Mouse (Mus musculus) heart, adult 2 months (tissue): Measurements from ENCODE around the gene P2ry10b. TPM values are rescaled to one million over a fixed set of nuclear protein-coding genes. Genes with fewer than 3 reads are reported as not detected.

ENCODE experiments used
- DNase-seq, 2 experiments: peaks; one replicate each; pipeline ENCODE4 v3.0.0; 2021
- H3K27ac ChIP-seq: fragments of 200-600 bp; 2 replicates; pipeline ENCODE4 v1.8.1; 2022
- H3K27me3 ChIP-seq: fragments of 200-500 bp; 2 replicates; pipeline ENCODE4 v1.6.1; 2012; ENCODE audit warnings: mild to moderate bottlenecking, low read length, inconsistent platforms, mixed read lengths; ENCODE audit not compliant: control insufficient read depth, insufficient read depth
- H3K36me3 ChIP-seq: fragments of 200-500 bp; 2 replicates; pipeline ENCODE4 v1.6.1; 2012; ENCODE audit warnings: low read length, inconsistent platforms; ENCODE audit not compliant: control insufficient read depth, insufficient read depth
- H3K4me1 ChIP-seq: fragments of 200-500 bp; 2 replicates; pipeline ENCODE4 v1.6.1; 2011; ENCODE audit warnings: low read length; ENCODE audit not compliant: control insufficient read depth, insufficient read depth
- H3K4me3 ChIP-seq: fragments of 200-600 bp; 2 replicates; pipeline ENCODE4 v1.8.1; 2022
- H3K79me2 ChIP-seq: fragments of 200-500 bp; replicated peaks from 2 replicates; pipeline ENCODE4 v1.6.1; 2012; ENCODE audit warnings: mild to moderate bottlenecking, inconsistent platforms, low read length, moderate library complexity, mixed read lengths; ENCODE audit not compliant: control insufficient read depth, insufficient read depth
- H3K9ac ChIP-seq: fragments of 200-500 bp; 2 replicates; pipeline ENCODE4 v1.6.1; 2012; ENCODE audit warnings: low read depth, mild to moderate bottlenecking, control low read depth, inconsistent platforms, low read length, mixed read lengths
- CTCF ChIP-seq: fragments of 200-600 bp; IDR thresholded peaks from 2 replicates; pipeline ENCODE4 v1.8.1; 2022; ENCODE audit warnings: antibody characterized with exemption, mild to moderate bottlenecking, moderate library complexity
- EP300 ChIP-seq: fragments of 200-500 bp; IDR thresholded peaks from 2 replicates; pipeline ENCODE4 v1.6.1; 2011; ENCODE audit warnings: low read depth, low read length, control low read depth; ENCODE audit not compliant: insufficient read depth
- POLR2A ChIP-seq: fragments of 200-500 bp; IDR thresholded peaks from 2 replicates; pipeline ENCODE4 v1.6.1; 2011; ENCODE audit warnings: mild to moderate bottlenecking, low read depth, low read length, control low read depth; ENCODE audit not compliant: insufficient read depth
- WGBS: fragments of 180-500 bp; shearing (Covaris S2); methylation state at CpG from one replicate; pipeline ENCODE4 v1.1.7; 2018; 5-methylcytosine and 5-hydroxymethylcytosine counted together
- intact Hi-C: fragments of 180-260 bp; cut with DNase I; formaldehyde crosslinking; loops from one replicate; pipeline ENCODE4 v1.15.1; 2025
- polyA plus RNA-seq: library from polyadenylated mRNA; depleted of rRNA; stranded (reverse); fragments of >200 nt; gene quantifications from 2 replicates; pipeline ENCODE4 v1.2.3, GENCODE M21; 2012; rRNA removed
- total RNA-seq, 2 experiments: library from RNA; stranded (reverse); gene quantifications; 2 replicates each; pipeline ENCODE4 v1.2.3; 2021

P2ry10b gene
- total and polyA plus RNA-seq, 3 experiments, result 0.55 to 1.7 (median 1.2) TPM

- Histone ChIP-seq H3K4me3 (no peak overlapping the region), H3K79me2 (no peaks in the 10 kb centered on the region), H3K27me3 (no peaks in the 10 kb centered on the region), H3K4me1 (no peaks in the 10 kb centered on the region), H3K36me3 (no peaks in the 10 kb centered on the region), H3K9ac (no peak overlapping the region), H3K27ac (no peak overlapping the region)
- WGBS, result 55% methylated on average over 1 of the region's 1 CpGs
- DNase-seq, result no peak
- TF ChIP-seq POLR2A (no peak), EP300 (no peak), CTCF (no peak)
- intact Hi-C loops, result no loop called here
Measured at GRCm38 (mm10) chrX:107178742-107179141, 30.0 kb downstream of the P2ry10b start.

- intact Hi-C loops, result no loop called here
- WGBS, result 68% methylated on average over 2 of the region's 2 CpGs
- H3K27ac ChIP-seq, result no peak overlapping the region; the same call in 1 of the 2 replicates
- no peaks in the 10 kb centered on the region for H3K36me3 ChIP-seq
- TF ChIP-seq CTCF (no peak), EP300 (no peak), POLR2A (no peak)
- H3K27me3 ChIP-seq, result no peaks in the 10 kb centered on the region
- H3K4me1 ChIP-seq, result no peaks in the 10 kb centered on the region
- no peak overlapping the region for H3K9ac ChIP-seq
- no peak overlapping the region for H3K4me3 ChIP-seq
- DNase-seq, result no peak
- no peaks in the 10 kb centered on the region for H3K79me2 ChIP-seq
Measured at GRCm38 (mm10) chrX:107217577-107218090, 68.9 kb downstream of the P2ry10b start.

Other genes starting within 250 kb of the P2ry10b start
- gene Lpar4, start 228.3 kb upstream of the P2ry10b start, total RNA-seq, result under 1 TPM; 0.64 to 0.99 TPM
- gene Lpar4, start 228.3 kb upstream of the P2ry10b start, polyA plus RNA-seq, result 0.55 and 1.4 TPM in 2 replicates
- under 1 TPM; 0.21 to 0.32 TPM for gene P2ry10, start 60.4 kb upstream of the P2ry10b start, total RNA-seq
- 0.35 and 0.37 TPM in 2 replicates for gene P2ry10, start 60.4 kb upstream of the P2ry10b start, polyA plus RNA-seq
- under 1 TPM; 0.07 to 0.23 TPM for gene Gpr174, start 107.0 kb downstream of the P2ry10b start, total RNA-seq
- gene Gpr174, start 107.0 kb downstream of the P2ry10b start, polyA plus RNA-seq, result 0.18 and 0.33 TPM in 2 replicates